Mouse (Mus musculus) MEL (cell line): ENCODE measurements around the gene Kmt2d.

Experiments used
- CHD1 ChIP-seq: IDR thresholded peaks from 2 replicates; pipeline ENCODE4 v1.6.1; 2012; ENCODE audit warnings: low read depth, mild to moderate bottlenecking, inconsistent platforms, low read length, improper control_type of control experiment
- CHD2 ChIP-seq: IDR thresholded peaks from 2 replicates; pipeline ENCODE4 v1.6.1; 2011; ENCODE audit warnings: low read length, improper control_type of control experiment
- CTCF ChIP-seq, 3 experiments: IDR thresholded peaks in 2 of 3; conservative IDR thresholded peaks in 1 of 3; 2 replicates each; pipeline ENCODE4 v1.5.1; 2011 to 2012; ENCODE audit warnings: low read length in 3 of 3, low read depth in 2 of 3, mild to moderate bottlenecking in 2 of 3, improper control_type of control experiment in 1 of 3, inconsistent platforms in 1 of 3, mixed read lengths in 1 of 3, moderate library complexity in 1 of 3; ENCODE audit not compliant: control insufficient read depth in 1 of 3, insufficient read depth in 1 of 3, poor library complexity in 1 of 3, severe bottlenecking in 1 of 3
- EP300 ChIP-seq, 2 experiments: IDR thresholded peaks; 2 replicates each; pipeline ENCODE4 v1.6.1; 2011; ENCODE audit warnings: improper control_type of control experiment in 2 of 2, low read length in 2 of 2, low read depth in 1 of 2, mild to moderate bottlenecking in 1 of 2
- GABPA ChIP-seq: IDR thresholded peaks from 2 replicates; pipeline ENCODE4 v1.6.1; 2012; ENCODE audit warnings: low read depth, mild to moderate bottlenecking, inconsistent platforms, low read length, improper control_type of control experiment, moderate library complexity
- GATA1 ChIP-seq: IDR thresholded peaks from 2 replicates; pipeline ENCODE4 v1.6.1; 2011; ENCODE audit warnings: low read depth, low read length, improper control_type of control experiment
- NRF1 ChIP-seq: IDR thresholded peaks from 2 replicates; pipeline ENCODE4 v1.6.1; 2014; ENCODE audit warnings: low read depth, mild to moderate bottlenecking, inconsistent platforms, low read length, improper control_type of control experiment, moderate library complexity; ENCODE audit not compliant: poor library complexity, insufficient read depth, severe bottlenecking
- POLR2A ChIP-seq, 2 experiments: IDR thresholded peaks; 2 replicates each; pipeline ENCODE4 v1.6.1; 2011 to 2012; ENCODE audit warnings: low read length in 2 of 2, mild to moderate bottlenecking in 2 of 2, control low read depth in 1 of 2, improper control_type of control experiment in 1 of 2, low read depth in 1 of 2, moderate library complexity in 1 of 2; ENCODE audit not compliant: control insufficient read depth in 1 of 2, insufficient read depth in 1 of 2, poor library complexity in 1 of 2
- POLR2AphosphoS2 ChIP-seq: IDR thresholded peaks from 2 replicates; pipeline ENCODE4 v1.6.1; 2011; ENCODE audit warnings: low read length, improper control_type of control experiment
- POLR2AphosphoS5 ChIP-seq: IDR thresholded peaks from 2 replicates; pipeline ENCODE4 v1.6.1; 2012; ENCODE audit warnings: low read depth, borderline replicate concordance, mild to moderate bottlenecking, inconsistent platforms, low read length, moderate library complexity, mixed read lengths
- SMC3 ChIP-seq: IDR thresholded peaks from 2 replicates; pipeline ENCODE4 v1.6.1; 2011; ENCODE audit warnings: low read depth, low read length, improper control_type of control experiment
- TCF12 ChIP-seq: IDR thresholded peaks from 2 replicates; pipeline ENCODE4 v1.6.1; 2014; ENCODE audit warnings: low read depth, mild to moderate bottlenecking, inconsistent platforms, low read length, improper control_type of control experiment, moderate library complexity
- ZMIZ1 ChIP-seq: IDR thresholded peaks from 2 replicates; pipeline ENCODE4 v1.6.1; 2012; ENCODE audit warnings: low read depth, mild to moderate bottlenecking, inconsistent platforms, low read length, improper control_type of control experiment, moderate library complexity

- TF ChIP-seq GATA1 (no peak), TCF12 (no peak), ZMIZ1 (no peak), CTCF (IDR thresholded peaks at IDR 0.05 in 2 of 3, conservative IDR thresholded peaks at IDR 0.05 in 1 of 3; ENCODE audit: control insufficient read depth in 1 of 3, insufficient read depth in 1 of 3, low read depth in 2 of 3, low read length in 3 of 3, poor library complexity in 1 of 3, severe bottlenecking in 1 of 3) (no peak), EP300 (IDR thresholded peaks at IDR 0.05; ENCODE audit: low read depth in 1 of 2, low read length in 2 of 2) (no peak), POLR2A (IDR thresholded peaks at IDR 0.05; ENCODE audit: control insufficient read depth in 1 of 2, insufficient read depth in 1 of 2, low read depth in 1 of 2, low read length in 2 of 2, poor library complexity in 1 of 2) (no peak), NRF1 (no peak), POLR2AphosphoS2 (no peak), CHD2 (no peak), CHD1 (no peak), GABPA (no peak), SMC3 (no peak), POLR2AphosphoS5 (no peak)
These were observed 33.8 kb downstream of the Kmt2d start for GRCm38 (mm10) chr15:98837006-98837742.
